Mouse (Mus musculus): ENCODE results near the gene Fars2.

Fars2 gene

GRCm38 (mm10) chr13:36695516-36696201, 578.4 kb downstream of the Fars2 start:
- DNase-seq (ENCODE audit: low read depth) = no peak

- DNase-seq (ENCODE audit: low read depth) = no peak
Measured at GRCm38 (mm10) chr13:36696351-36696771, 579.1 kb downstream of the Fars2 start.

- DNase-seq (ENCODE audit: low read depth) = no peak
Measured at GRCm38 (mm10) chr13:36707088-36707690, 590.0 kb downstream of the Fars2 start.

- DNase-seq (ENCODE audit: low read depth) = no peak
Measured at GRCm38 (mm10) chr13:36714101-36714500, 596.9 kb downstream of the Fars2 start.

GRCm38 (mm10) chr13:36716708-36717107, 599.5 kb downstream of the Fars2 start:
- DNase-seq (ENCODE audit: low read depth) = no peak

GRCm38 (mm10) chr13:36717376-36717775, 600.2 kb downstream of the Fars2 start:
- no peak for DNase-seq (ENCODE audit: low read depth)

- no peak for DNase-seq (ENCODE audit: low read depth)
Measured at GRCm38 (mm10) chr13:36720297-36721017, 603.2 kb downstream of the Fars2 start.

GRCm38 (mm10) chr13:36722309-36722708, 605.1 kb downstream of the Fars2 start:
- DNase-seq (ENCODE audit: low read depth) = no peak

- peak; percentile 7 for DNase-seq (ENCODE audit: low read depth)
Measured at GRCm38 (mm10) chr13:36723726-36724300, 606.6 kb downstream of the Fars2 start.

- peak; percentile 31 for DNase-seq (ENCODE audit: low read depth)
Measured at GRCm38 (mm10) chr13:36724533-36725470, 607.6 kb downstream of the Fars2 start.

- peak; percentile 27 for DNase-seq (ENCODE audit: low read depth)
Measured at GRCm38 (mm10) chr13:36725881-36726280, 608.7 kb downstream of the Fars2 start.

GRCm38 (mm10) chr13:36726551-36726950, 609.3 kb downstream of the Fars2 start:
- peak; percentile 42 for DNase-seq (ENCODE audit: low read depth)

GRCm38 (mm10) chr13:36726951-36727778, 610.0 kb downstream of the Fars2 start:
- DNase-seq (ENCODE audit: low read depth) = peak; percentile 56

- peak; percentile 27 for DNase-seq (ENCODE audit: low read depth)
Measured at GRCm38 (mm10) chr13:36727779-36728470, 610.7 kb downstream of the Fars2 start.

- no peak for DNase-seq (ENCODE audit: low read depth)
Measured at GRCm38 (mm10) chr13:36728509-36728908, 611.3 kb downstream of the Fars2 start.

- DNase-seq (ENCODE audit: low read depth) = peak; percentile 14
Measured at GRCm38 (mm10) chr13:36729731-36730340, 612.6 kb downstream of the Fars2 start.

- DNase-seq (ENCODE audit: low read depth) = peak; percentile 8
Measured at GRCm38 (mm10) chr13:36730341-36730761, 613.1 kb downstream of the Fars2 start.

- peak; percentile 69 for DNase-seq (ENCODE audit: low read depth)
Measured at GRCm38 (mm10) chr13:36731016-36731930, 614.1 kb downstream of the Fars2 start.
